In genomic region chr15:65701510-65701909, GRCm38 (mm10) we compare ENCODE assay signal across 10 mouse cellular contexts.
A peak's percentile ranks its signal among the peaks of the same experiment; 100 is the strongest.
DNase-seq lines count a peak whose midpoint lies in the region; ATAC-seq and TF ChIP-seq lines count a peak whose summit lies in the region.
"Had no signal": no experiment of that assay in that cellular context is flagged by ENCODE, and none has a peak within 500 bp of the region (broad histone marks: within the 10 kb centered on the region; RNA-seq: fewer than 3 reads in every experiment).

No protein-coding gene starts in this region.

- H3K9ac ChIP-seq in embryonic facial prominence, embryonic 11.5 days (replicated peaks; ENCODE audit: low read length) = no peak overlapping the region
- no peak overlapping the region for H3K9ac ChIP-seq in limb, embryonic 14.5 days (ENCODE audit: low read depth, low read length, severe bottlenecking)
- H3K9ac ChIP-seq: limb, embryonic 15.5 days had no signal

- no peak overlapping the region for H3K4me3 ChIP-seq in embryonic facial prominence, embryonic 11.5 days (ENCODE audit: low read depth, low read length)
- H3K4me3 ChIP-seq in embryonic facial prominence, embryonic 10.5 days = no peak overlapping the region
- H3K4me3 ChIP-seq in limb, embryonic 14.5 days (replicated peaks; ENCODE audit: low read length) = no peak overlapping the region
- no peak overlapping the region for H3K4me3 ChIP-seq in limb, embryonic 10.5 days
- H3K4me3 ChIP-seq: forebrain, embryonic 10.5 days; limb, embryonic 15.5 days had no signal

- WGBS in embryonic facial prominence, embryonic 11.5 days = 10% methylated on average over 1 of the region's 1 CpGs
- 18% methylated on average over 1 of the region's 1 CpGs for WGBS in embryonic facial prominence, embryonic 10.5 days
- WGBS in limb, embryonic 14.5 days = 14% methylated on average over 1 of the region's 1 CpGs
- WGBS in limb, embryonic 10.5 days = 14% methylated on average over 1 of the region's 1 CpGs

- DNase-seq in embryonic facial prominence, embryonic 11.5 days (ENCODE audit: low spot score) = peak; percentile 31
- DNase-seq in embryonic facial prominence, embryonic 10.5 days (ENCODE audit: low spot score) = no peak
- DNase-seq in limb, embryonic 14.5 days (ENCODE audit: low spot score) = peak; percentile 3
- DNase-seq in limb, embryonic 10.5 days (ENCODE audit: low spot score) = no peak
- peak; percentile 19 for DNase-seq in cerebellum, adult 8-10 months
- DNase-seq in left cerebral cortex, postnatal 14 days (ENCODE audit: low spot score in 2 of 2) = peak; percentile 32 to 53
- DNase-seq in lung, adult 18-20 months = no peak

- intact Hi-C loops in left cerebral cortex, postnatal 14 days (cut with DNase I) = loop anchor here (2.0 to 5.0 kb wide), 3 partner anchors 781 to 1014 kb away; no protein-coding TSS in a partner anchor

- H3K9me3 ChIP-seq in embryonic facial prominence, embryonic 11.5 days (replicated peaks; ENCODE audit: control insufficient read depth, low read length) = no peaks in the 10 kb centered on the region
- no peaks in the 10 kb centered on the region for H3K9me3 ChIP-seq in embryonic facial prominence, embryonic 10.5 days
- H3K9me3 ChIP-seq in limb, embryonic 14.5 days (ENCODE audit: control insufficient read depth, low read length) = no peaks in the 10 kb centered on the region
- no peaks in the 10 kb centered on the region for H3K9me3 ChIP-seq in limb, embryonic 10.5 days (replicated peaks)
- H3K9me3 ChIP-seq: forebrain, embryonic 10.5 days; limb, embryonic 15.5 days had no signal

- TF ChIP-seq POLR2A in limb, embryonic 14.5 days (IDR thresholded peaks at IDR 0.05; ENCODE audit: borderline replicate concordance, extremely low read depth, insufficient read depth, insufficient read length) = no peak

- no peak for ATAC-seq in embryonic facial prominence, embryonic 11.5 days (replicated peaks; ENCODE audit: insufficient number of reproducible peaks, low FRiP score, low TSS enrichment, low read depth)
- ATAC-seq in limb, embryonic 14.5 days (ENCODE audit: low FRiP score, low read depth) = no peak
- no peak for ATAC-seq in megakaryocyte progenitor cell, adult 5-6 weeks (replicated peaks; ENCODE audit: poor library complexity)

- no peaks in the 10 kb centered on the region for H3K36me3 ChIP-seq in embryonic facial prominence, embryonic 11.5 days (replicated peaks; ENCODE audit: control insufficient read depth, insufficient read depth, low read depth, low read length)
- H3K36me3 ChIP-seq in embryonic facial prominence, embryonic 10.5 days (replicated peaks) = no peaks in the 10 kb centered on the region
- no peaks in the 10 kb centered on the region for H3K36me3 ChIP-seq in limb, embryonic 14.5 days (ENCODE audit: control insufficient read depth, insufficient read depth, low read length)
- H3K36me3 ChIP-seq in limb, embryonic 10.5 days = no peaks in the 10 kb centered on the region
- H3K36me3 ChIP-seq: forebrain, embryonic 10.5 days; limb, embryonic 15.5 days had no signal

- no peak overlapping the region for H3K27ac ChIP-seq in embryonic facial prominence, embryonic 11.5 days (replicated peaks; ENCODE audit: low read depth, low read length)
- H3K27ac ChIP-seq in embryonic facial prominence, embryonic 10.5 days (replicated peaks) = no peak overlapping the region
- H3K27ac ChIP-seq in limb, embryonic 14.5 days (replicated peaks; ENCODE audit: low read depth, low read length) = no peak overlapping the region
- no peak overlapping the region for H3K27ac ChIP-seq in limb, embryonic 10.5 days
- H3K27ac ChIP-seq: forebrain, embryonic 10.5 days; limb, embryonic 15.5 days had no signal

- H3K4me2 ChIP-seq in embryonic facial prominence, embryonic 11.5 days (ENCODE audit: low read depth, low read length) = no peak overlapping the region
- H3K4me2 ChIP-seq in limb, embryonic 14.5 days (replicated peaks; ENCODE audit: low read depth, low read length, severe bottlenecking) = no peak overlapping the region
- H3K4me2 ChIP-seq: limb, embryonic 15.5 days had no signal

- no peaks in the 10 kb centered on the region for H3K4me1 ChIP-seq in embryonic facial prominence, embryonic 11.5 days (ENCODE audit: control insufficient read depth, insufficient read depth, low read length)
- no peaks in the 10 kb centered on the region for H3K4me1 ChIP-seq in embryonic facial prominence, embryonic 10.5 days
- no peaks in the 10 kb centered on the region for H3K4me1 ChIP-seq in limb, embryonic 14.5 days (ENCODE audit: control insufficient read depth, insufficient read depth, low read length)
- no peaks in the 10 kb centered on the region for H3K4me1 ChIP-seq in limb, embryonic 10.5 days
- H3K4me1 ChIP-seq: forebrain, embryonic 10.5 days; limb, embryonic 15.5 days had no signal

- H3K27me3 ChIP-seq in embryonic facial prominence, embryonic 11.5 days (ENCODE audit: control insufficient read depth, insufficient read depth, low read length) = no peaks in the 10 kb centered on the region
- no peaks in the 10 kb centered on the region for H3K27me3 ChIP-seq in embryonic facial prominence, embryonic 10.5 days (replicated peaks; ENCODE audit: low read depth, poor library complexity, severe bottlenecking)
- H3K27me3 ChIP-seq in limb, embryonic 14.5 days (ENCODE audit: control insufficient read depth, insufficient read depth, low read length) = no peaks in the 10 kb centered on the region
- H3K27me3 ChIP-seq in limb, embryonic 10.5 days (ENCODE audit: low read depth, poor library complexity, severe bottlenecking) = no peaks in the 10 kb centered on the region
- H3K27me3 ChIP-seq: limb, embryonic 15.5 days had no signal

Comparison
In these comparisons a context has a peak if more than half of its experiments do, and no peak if none do; other contexts are left out.
1. DNase-seq: peak in embryonic facial prominence, embryonic 11.5 days (single experiment), limb, embryonic 14.5 days (single experiment), cerebellum, adult 8-10 months (single experiment) and left cerebral cortex, postnatal 14 days (2 of 2); none in embryonic facial prominence, embryonic 10.5 days (single experiment), limb, embryonic 10.5 days (single experiment) and lung, adult 18-20 months (0 of 2).